Mouse (Mus musculus) testis, adult 2 months (tissue): ENCODE measurements around the gene Ascl3. TPM values are rescaled to one million over a fixed set of nuclear protein-coding genes. Genes with fewer than 3 reads are reported as not detected.

Source experiments
- H3K27ac ChIP-seq: fragments of 200-500 bp; 2 replicates; pipeline ENCODE4 v1.5.1; 2012; ENCODE audit warnings: low read depth, low read length; ENCODE audit not compliant: control insufficient read depth, insufficient read depth
- H3K27me3 ChIP-seq: fragments of 200-500 bp; 2 replicates; pipeline ENCODE4 v1.6.1; 2012; ENCODE audit warnings: mild to moderate bottlenecking, low read length, moderate library complexity; ENCODE audit not compliant: control insufficient read depth, insufficient read depth
- H3K36me3 ChIP-seq: fragments of 200-500 bp; 2 replicates; pipeline ENCODE4 v1.6.1; 2012; ENCODE audit warnings: mild to moderate bottlenecking, low read length; ENCODE audit not compliant: control insufficient read depth, insufficient read depth
- H3K4me1 ChIP-seq: fragments of 200-500 bp; 2 replicates; pipeline ENCODE4 v1.6.1; 2012; ENCODE audit warnings: low read length; ENCODE audit not compliant: control insufficient read depth, insufficient read depth
- H3K4me3 ChIP-seq: fragments of 200-500 bp; 2 replicates; pipeline ENCODE4 v1.5.1; 2012; ENCODE audit warnings: low read depth, mild to moderate bottlenecking, low read length, moderate library complexity, mixed read lengths; ENCODE audit not compliant: control insufficient read depth
- CTCF ChIP-seq: fragments of 200-500 bp; IDR thresholded peaks from 2 replicates; pipeline ENCODE4 v1.5.1; 2012; ENCODE audit warnings: low read depth, mild to moderate bottlenecking, inconsistent platforms, low read length, moderate library complexity; ENCODE audit not compliant: control insufficient read depth, insufficient read depth, insufficient replicate concordance
- POLR2A ChIP-seq: fragments of 200-500 bp; IDR thresholded peaks from 2 replicates; pipeline ENCODE4 v1.6.1; 2012; ENCODE audit warnings: low read depth, mild to moderate bottlenecking, inconsistent platforms, low read length, moderate library complexity; ENCODE audit not compliant: control insufficient read depth
- polyA plus RNA-seq: library from polyadenylated mRNA; depleted of rRNA; stranded (reverse); fragments of >200 nt; gene quantifications from 2 replicates; pipeline ENCODE4 v1.2.3, GENCODE M21; 2012; rRNA removed

Gene Ascl3
- polyA plus RNA-seq, 1 experiment = 0.95 TPM

DNA sequence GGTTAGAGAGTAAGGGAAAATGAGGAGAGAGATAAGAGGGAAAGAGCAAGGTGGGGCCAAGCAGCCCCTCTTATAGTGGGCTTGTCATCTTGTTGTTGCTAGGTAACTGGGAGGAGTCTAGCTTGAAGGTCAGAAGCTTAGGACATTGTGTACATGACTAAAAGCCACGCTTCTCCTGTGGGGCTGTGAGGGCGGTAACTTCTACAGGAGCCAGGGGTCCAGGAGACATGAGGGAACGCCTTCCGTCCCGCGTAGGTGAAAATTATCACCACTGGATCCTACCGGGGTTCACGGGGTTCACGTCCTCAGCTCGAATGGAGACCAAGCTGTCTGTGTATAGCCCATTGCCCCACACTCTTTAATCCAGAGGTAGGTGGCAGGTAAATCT lies 36.2 kb downstream of the Ascl3 start:
- Histone ChIP-seq H3K36me3 (no peaks in the 10 kb centered on the region), H3K27ac (no peak overlapping the region), H3K4me3 (no peak overlapping the region), H3K27me3 (no peaks in the 10 kb centered on the region), H3K4me1 (0 out of 2 replicates have a peak, but pooled peaks cover 2% of the 10 kb centered on the region)
- TF ChIP-seq POLR2A (no peak), CTCF (no peak)

- no peaks in the 10 kb centered on the region for H3K27me3 ChIP-seq
- H3K4me1 ChIP-seq = 0 out of 2 replicates have a peak, but pooled peaks cover 2% of the 10 kb centered on the region
- no peak overlapping the region for H3K4me3 ChIP-seq
- H3K36me3 ChIP-seq = no peaks in the 10 kb centered on the region
- H3K27ac ChIP-seq = no peak overlapping the region
- no peak for TF ChIP-seq POLR2A
Measured at GRCm38 (mm10) chr7:109694576-109695338, 36.8 kb downstream of the Ascl3 start.

- TF ChIP-seq POLR2A (no peak), CTCF (no peak)
- H3K27ac ChIP-seq = no peak overlapping the region
Measured at GRCm38 (mm10) chr7:109690961-109691360, 40.6 kb downstream of the Ascl3 start.

DNA sequence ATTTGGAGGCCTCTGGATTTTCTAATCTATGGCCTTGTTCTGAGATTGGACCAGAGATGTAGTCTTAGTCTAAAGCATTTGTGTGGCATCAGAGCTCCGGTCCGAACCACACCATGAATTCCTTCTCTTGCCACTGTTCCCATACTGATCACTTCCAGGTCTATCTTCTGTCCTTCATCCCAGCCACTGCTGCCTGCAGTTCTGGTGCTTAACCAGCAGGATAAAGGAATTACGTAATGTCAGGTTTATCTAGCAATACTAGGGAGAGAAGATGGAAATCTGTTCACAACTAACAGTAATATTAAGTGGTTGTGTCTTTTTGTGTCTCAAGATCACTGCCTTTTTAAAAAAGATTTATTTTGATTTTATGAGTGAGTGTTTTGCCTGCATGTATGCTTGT lies 41.4 kb downstream of the Ascl3 start:
- Histone ChIP-seq H3K4me3 (no peak overlapping the region), H3K4me1 (0 out of 2 replicates have a peak, but pooled peaks cover 2% of the 10 kb centered on the region), H3K27ac (no peak overlapping the region), H3K27me3 (no peaks in the 10 kb centered on the region), H3K36me3 (no peaks in the 10 kb centered on the region)
- TF ChIP-seq POLR2A (no peak), CTCF (no peak)

More at GRCm38 (mm10) chr7:109690961-109691360, 40.6 kb downstream of the Ascl3 start:
- Histone ChIP-seq H3K36me3 (no peaks in the 10 kb centered on the region), H3K4me1 (0 out of 2 replicates have a peak, but pooled peaks cover 2% of the 10 kb centered on the region), H3K27me3 (no peaks in the 10 kb centered on the region), H3K4me3 (no peak overlapping the region)

GRCm38 (mm10) chr7:109686585-109687128 lies 44.9 kb downstream of the Ascl3 start:
- Histone ChIP-seq H3K4me3 (no peak overlapping the region), H3K27me3 (no peaks in the 10 kb centered on the region), H3K27ac (no peak overlapping the region), H3K36me3 (no peaks in the 10 kb centered on the region), H3K4me1 (no peaks in the 10 kb centered on the region)
- no peak for TF ChIP-seq CTCF
- no peak for TF ChIP-seq POLR2A

GRCm38 (mm10) chr7:109680879-109681278 lies 50.6 kb downstream of the Ascl3 start:
- no peak for TF ChIP-seq POLR2A
- TF ChIP-seq CTCF = no peak
- no peaks in the 10 kb centered on the region for H3K27me3 ChIP-seq
- no peak overlapping the region for H3K4me3 ChIP-seq
- H3K27ac ChIP-seq = no peak overlapping the region
- H3K36me3 ChIP-seq = no peaks in the 10 kb centered on the region
- H3K4me1 ChIP-seq = no peaks in the 10 kb centered on the region

DNA sequence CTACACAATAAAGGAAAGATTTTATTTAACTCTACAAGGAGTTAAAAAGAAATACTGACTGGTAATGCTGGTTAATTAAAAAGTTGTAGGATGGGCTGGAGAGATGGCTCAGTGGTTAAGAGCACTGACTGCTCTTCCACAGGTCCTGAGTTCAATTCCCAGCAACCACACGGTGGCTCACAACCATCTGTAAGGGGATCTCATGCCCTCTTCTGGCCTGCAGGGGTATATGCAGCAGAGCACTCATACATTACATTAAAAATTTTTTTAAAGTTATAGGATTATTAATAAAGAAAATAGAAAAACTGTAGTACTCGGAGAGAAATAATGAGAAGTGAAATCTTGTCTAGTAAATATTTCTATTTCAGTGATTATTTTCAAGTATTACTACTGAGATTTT lies 51.2 kb downstream of the Ascl3 start:
- H3K27ac ChIP-seq = no peak overlapping the region
- no peaks in the 10 kb centered on the region for H3K4me1 ChIP-seq
- H3K27me3 ChIP-seq = no peaks in the 10 kb centered on the region
- no peak overlapping the region for H3K4me3 ChIP-seq
- H3K36me3 ChIP-seq = no peaks in the 10 kb centered on the region
- TF ChIP-seq POLR2A = no peak
- no peak for TF ChIP-seq CTCF

Other genes starting within 250 kb of the Ascl3 start
- gene Trim66, start 223.6 kb downstream of the Ascl3 start, polyA plus RNA-seq = 20.6 and 25.6 TPM in 2 replicates
- gene Rpl27a, start 212.6 kb downstream of the Ascl3 start, polyA plus RNA-seq = 185 and 223 TPM in 2 replicates
- gene St5, start 28.1 kb downstream of the Ascl3 start, polyA plus RNA-seq = 28.2 and 35.3 TPM in 2 replicates
- 34.3 and 37.8 TPM in 2 replicates for gene Akip1, start 28.0 kb downstream of the Ascl3 start, polyA plus RNA-seq
- 0.40 and 0.57 TPM in 2 replicates for gene BC051019, start 7.9 kb downstream of the Ascl3 start, polyA plus RNA-seq
- gene Tmem9b, start 21.1 kb upstream of the Ascl3 start, polyA plus RNA-seq = 29.3 and 31.5 TPM in 2 replicates
- gene Nrip3, start 50.3 kb upstream of the Ascl3 start, polyA plus RNA-seq = 2.1 and 2.3 TPM in 2 replicates
- gene Scube2, start 134.0 kb upstream of the Ascl3 start, polyA plus RNA-seq = 8.7 and 8.8 TPM in 2 replicates
- 41.1 and 41.3 TPM in 2 replicates for gene Dennd5a, start 228.7 kb upstream of the Ascl3 start, polyA plus RNA-seq